Mouse (Mus musculus): ENCODE results near the gene Cgnl1. TPM values are rescaled to one million over a fixed set of nuclear protein-coding genes. Genes with fewer than 3 reads are reported as not detected.

The Cgnl1 gene
- 27.3 and 30.6 TPM in 2 replicates for polyA plus RNA-seq (2015; fragmentation: Nextera tagmentation; extraction: Ambion mirVana)

DNA sequence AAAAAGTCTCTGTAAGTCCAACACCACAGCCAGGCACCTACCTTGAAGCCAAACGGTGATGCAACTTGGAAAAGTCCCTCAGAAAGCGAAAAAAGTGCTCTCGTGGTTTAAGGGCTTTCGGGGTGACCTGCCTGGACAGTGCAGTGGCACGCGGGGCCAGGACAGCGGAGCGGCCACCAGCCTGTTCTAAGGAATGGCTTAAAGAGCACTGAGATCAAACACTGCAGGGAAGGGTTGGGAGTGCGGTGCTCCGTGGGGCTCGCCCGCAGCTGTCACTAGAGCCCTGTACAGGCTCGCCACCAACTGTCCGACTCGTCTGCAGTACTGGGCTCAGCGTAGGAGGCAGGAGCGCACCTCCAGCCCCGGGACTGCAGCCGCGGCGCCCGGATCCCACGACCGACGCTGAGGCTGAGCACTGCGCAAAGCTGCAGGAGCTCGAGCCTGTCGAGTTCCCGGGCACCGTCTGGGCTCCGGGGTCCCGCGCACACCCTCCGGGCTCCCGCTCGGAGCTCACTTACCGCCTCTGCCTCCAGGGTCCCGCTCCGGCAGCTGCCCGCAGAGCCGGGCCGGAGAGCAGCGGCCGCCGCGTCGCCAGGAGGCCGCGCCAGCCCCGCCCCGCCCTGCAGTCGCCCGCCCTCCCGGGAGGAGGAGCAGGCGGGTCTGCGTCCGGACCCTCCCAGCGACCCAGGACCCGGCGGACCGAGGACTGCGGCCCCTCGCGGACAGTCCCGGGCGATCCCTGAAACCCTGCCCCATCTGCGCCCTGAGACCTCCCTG, at the start of gene Cgnl1:
TSS of gene Cgnl1 (minus strand) at position 612 of the 777 bp plus-strand sequence.
- H3K9me3 ChIP-seq (replicated peaks): no peaks in the 10 kb centered on the region
- peaks cover 47% of the 10 kb centered on the region for H3K4me1 ChIP-seq
- peak; percentile 96 for ATAC-seq (replicated peaks; ENCODE audit: low FRiP score)
- H3K9ac ChIP-seq: peak within 1 kb of the TSS; percentile 88
- peak within 1 kb of the TSS; percentile 90 for H3K4me2 ChIP-seq
- WGBS: under 1% methylated on average over 65 of the region's 67 CpGs
- peak within 1 kb of the TSS; percentile 88 for H3K27ac ChIP-seq
- H3K36me3 ChIP-seq: no peaks in the 10 kb centered on the region; the same call in 1 of the 2 replicates
- H3K4me3 ChIP-seq (replicated peaks): peak within 1 kb of the TSS; percentile 82
- no peaks in the 10 kb centered on the region for H3K27me3 ChIP-seq

GRCm38 (mm10) chr9:71818453-71818852, 47.1 kb upstream of the Cgnl1 start:
- H3K9me3 ChIP-seq (replicated peaks): no peaks in the 10 kb centered on the region
- no peaks in the 10 kb centered on the region for H3K4me1 ChIP-seq
- no peak for ATAC-seq (replicated peaks; ENCODE audit: low FRiP score)
- no peak overlapping the region for H3K4me2 ChIP-seq
- no peak overlapping the region for H3K9ac ChIP-seq
- no peak overlapping the region for H3K4me3 ChIP-seq (replicated peaks)
- 95% methylated on average over 7 of the region's 7 CpGs for WGBS
- no peaks in the 10 kb centered on the region for H3K36me3 ChIP-seq
- H3K27me3 ChIP-seq: no peaks in the 10 kb centered on the region
- H3K27ac ChIP-seq: no peak overlapping the region

GRCm38 (mm10) chr9:71816121-71816520, 44.7 kb upstream of the Cgnl1 start:
- H3K4me3 ChIP-seq (replicated peaks): no peak overlapping the region
- H3K27ac ChIP-seq: no peak overlapping the region
- H3K9me3 ChIP-seq (replicated peaks): no peaks in the 10 kb centered on the region
- 49% methylated on average over 3 of the region's 3 CpGs for WGBS
- no peaks in the 10 kb centered on the region for H3K27me3 ChIP-seq
- ATAC-seq (replicated peaks; ENCODE audit: low FRiP score): no peak
- H3K36me3 ChIP-seq: no peaks in the 10 kb centered on the region
- H3K4me2 ChIP-seq: no peak overlapping the region
- peaks cover 19% of the 10 kb centered on the region for H3K4me1 ChIP-seq
- no peak overlapping the region for H3K9ac ChIP-seq

DNA sequence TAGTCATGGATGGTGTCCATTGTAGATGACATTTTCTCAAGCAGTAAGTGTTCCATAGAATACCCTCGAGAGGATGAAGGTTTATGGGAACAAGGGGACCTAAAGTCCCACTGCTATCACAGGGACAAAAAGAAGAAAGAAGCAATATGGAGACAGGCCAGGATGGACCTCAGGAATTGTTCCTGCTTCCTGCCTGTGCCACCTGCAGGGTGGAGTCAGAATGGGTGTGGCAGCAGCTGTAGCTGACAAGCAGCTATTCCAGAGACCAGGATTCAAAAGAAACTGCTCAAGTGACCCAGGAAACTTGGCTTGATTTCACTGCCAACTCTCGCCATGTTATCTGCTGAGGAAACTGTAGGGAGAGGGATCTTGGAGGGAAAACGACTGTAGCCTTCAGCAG, 42.2 kb upstream of the Cgnl1 start:
- Histone ChIP-seq H3K9me3 (replicated peaks) (no peaks in the 10 kb centered on the region), H3K4me2 (no peak overlapping the region), H3K4me1 (peaks cover 28% of the 10 kb centered on the region), H3K27ac (no peak overlapping the region), H3K9ac (no peak overlapping the region), H3K36me3 (no peaks in the 10 kb centered on the region), H3K4me3 (replicated peaks) (no peak overlapping the region), H3K27me3 (no peaks in the 10 kb centered on the region)
- ATAC-seq (replicated peaks; ENCODE audit: low FRiP score): no peak
- 77% methylated on average over 3 of the region's 3 CpGs for WGBS

GRCm38 (mm10) chr9:71812914-71813313, 41.5 kb upstream of the Cgnl1 start:
- Histone ChIP-seq H3K27ac (no peak overlapping the region), H3K9ac (no peak overlapping the region), H3K27me3 (no peaks in the 10 kb centered on the region), H3K4me1 (peaks cover 28% of the 10 kb centered on the region), H3K9me3 (replicated peaks) (no peaks in the 10 kb centered on the region), H3K4me3 (replicated peaks) (no peak overlapping the region), H3K4me2 (no peak overlapping the region), H3K36me3 (no peaks in the 10 kb centered on the region)
- WGBS: 68% methylated on average over 4 of the region's 4 CpGs
- no peak for ATAC-seq (replicated peaks; ENCODE audit: low FRiP score)

DNA sequence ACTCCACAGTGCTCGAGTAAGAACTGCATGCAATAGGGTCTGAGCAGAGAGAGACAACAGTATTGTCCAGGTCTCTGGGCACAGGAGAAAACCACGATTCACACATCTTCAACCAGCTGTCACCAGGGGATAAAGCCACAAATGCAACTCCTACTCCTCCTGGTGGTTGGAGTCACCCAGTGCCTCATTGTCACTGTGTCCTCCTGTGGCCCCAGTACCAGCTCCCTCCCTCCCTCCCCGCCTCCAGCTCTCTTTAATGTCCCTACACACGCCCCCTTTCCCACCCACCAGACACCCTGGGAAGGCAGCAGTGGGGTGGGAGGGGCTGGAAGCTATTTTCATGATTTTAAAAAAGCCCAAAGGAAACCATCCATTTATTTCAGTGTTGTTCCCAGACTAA, 41.0 kb upstream of the Cgnl1 start:
- WGBS: 24% methylated on average over 4 of the region's 4 CpGs
- ATAC-seq (replicated peaks; ENCODE audit: low FRiP score): no peak
- H3K9me3 ChIP-seq (replicated peaks): no peaks in the 10 kb centered on the region
- no peak overlapping the region for H3K4me3 ChIP-seq (replicated peaks)
- H3K36me3 ChIP-seq: no peaks in the 10 kb centered on the region
- no peaks in the 10 kb centered on the region for H3K27me3 ChIP-seq
- H3K27ac ChIP-seq: peak overlapping the region; percentile 74; the same call in 1 of the 2 replicates
- H3K9ac ChIP-seq: no peak overlapping the region
- H3K4me2 ChIP-seq: no peak overlapping the region
- H3K4me1 ChIP-seq: peaks cover 28% of the 10 kb centered on the region

GRCm38 (mm10) chr9:71811404-71811803, 40.0 kb upstream of the Cgnl1 start:
- Histone ChIP-seq H3K4me3 (replicated peaks) (no peak overlapping the region), H3K36me3 (no peaks in the 10 kb centered on the region), H3K4me1 (peaks cover 28% of the 10 kb centered on the region), H3K9ac (no peak overlapping the region), H3K27me3 (no peaks in the 10 kb centered on the region), H3K9me3 (replicated peaks) (no peaks in the 10 kb centered on the region), H3K27ac (peak overlapping the region; percentile 74), H3K4me2 (no peak overlapping the region)
- WGBS: 64% methylated on average over 5 of the region's 5 CpGs
- peak; percentile 61; the same call in 1 of the 2 replicates for ATAC-seq (replicated peaks; ENCODE audit: low FRiP score)

- no peak overlapping the region for H3K4me2 ChIP-seq
- no peaks in the 10 kb centered on the region for H3K36me3 ChIP-seq
- no peak for ATAC-seq (replicated peaks; ENCODE audit: low FRiP score)
- H3K9me3 ChIP-seq (replicated peaks): no peaks in the 10 kb centered on the region
- no peaks in the 10 kb centered on the region for H3K27me3 ChIP-seq
- no peak overlapping the region for H3K9ac ChIP-seq
- H3K4me3 ChIP-seq (replicated peaks): no peak overlapping the region
- H3K27ac ChIP-seq: peak overlapping the region; percentile 74
- H3K4me1 ChIP-seq: peaks cover 35% of the 10 kb centered on the region
- 80% methylated on average over 2 of the region's 2 CpGs for WGBS
Observed at GRCm38 (mm10) chr9:71810723-71811122, 39.3 kb upstream of the Cgnl1 start.

DNA sequence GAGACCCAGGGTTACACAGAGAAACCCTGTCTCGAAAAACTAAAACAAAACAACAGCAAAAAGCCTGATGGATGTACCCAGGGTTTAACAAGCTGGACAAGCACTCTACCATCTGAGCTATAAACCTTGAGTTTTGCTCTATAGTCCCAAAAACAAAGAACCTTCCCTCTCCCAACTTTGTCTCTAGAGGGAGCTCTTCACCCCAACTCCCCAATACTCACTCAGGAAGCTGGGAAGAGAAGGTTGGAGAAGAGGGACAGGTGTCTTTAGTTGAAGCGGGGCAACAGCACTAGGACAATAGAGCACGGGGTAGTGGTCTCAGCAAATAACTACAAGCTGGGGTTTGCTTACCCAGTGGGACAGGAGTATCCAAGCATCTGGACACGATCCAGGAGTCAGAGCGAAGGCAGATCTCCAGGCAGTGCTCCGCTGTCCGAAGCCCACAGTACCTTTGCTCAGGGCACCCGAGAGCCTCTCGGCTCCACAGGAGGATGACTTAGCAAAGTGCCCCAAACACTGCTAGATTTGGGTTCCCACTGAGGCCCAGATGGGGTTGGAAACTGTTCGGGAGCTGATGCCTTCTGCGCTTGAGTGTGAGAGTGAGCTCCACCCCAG, 37.3 kb upstream of the Cgnl1 start:
- H3K9me3 ChIP-seq (replicated peaks): no peaks in the 10 kb centered on the region
- H3K27me3 ChIP-seq: no peaks in the 10 kb centered on the region
- no peak overlapping the region for H3K9ac ChIP-seq
- no peak; the same call in 1 of the 2 replicates for ATAC-seq (replicated peaks; ENCODE audit: low FRiP score)
- 44% methylated on average over 11 of the region's 11 CpGs for WGBS
- peak overlapping the region; percentile 51 for H3K4me2 ChIP-seq
- peaks cover 40% of the 10 kb centered on the region for H3K4me1 ChIP-seq
- no peaks in the 10 kb centered on the region for H3K36me3 ChIP-seq
- 0 out of 2 replicates have a peak overlapping the region, but pooled peaks have one; percentile 16 for H3K4me3 ChIP-seq (replicated peaks)
- H3K27ac ChIP-seq: no peak overlapping the region

GRCm38 (mm10) chr9:71807801-71808200, 36.4 kb upstream of the Cgnl1 start:
- Histone ChIP-seq H3K36me3 (no peaks in the 10 kb centered on the region), H3K4me1 (peaks cover 42% of the 10 kb centered on the region), H3K27me3 (no peaks in the 10 kb centered on the region), H3K4me3 (replicated peaks) (no peak overlapping the region), H3K9ac (no peak overlapping the region), H3K27ac (no peak overlapping the region), H3K4me2 (no peak overlapping the region), H3K9me3 (replicated peaks) (no peaks in the 10 kb centered on the region)
- ATAC-seq (replicated peaks; ENCODE audit: low FRiP score): no peak
- 50% methylated on average over 4 of the region's 4 CpGs for WGBS

DNA sequence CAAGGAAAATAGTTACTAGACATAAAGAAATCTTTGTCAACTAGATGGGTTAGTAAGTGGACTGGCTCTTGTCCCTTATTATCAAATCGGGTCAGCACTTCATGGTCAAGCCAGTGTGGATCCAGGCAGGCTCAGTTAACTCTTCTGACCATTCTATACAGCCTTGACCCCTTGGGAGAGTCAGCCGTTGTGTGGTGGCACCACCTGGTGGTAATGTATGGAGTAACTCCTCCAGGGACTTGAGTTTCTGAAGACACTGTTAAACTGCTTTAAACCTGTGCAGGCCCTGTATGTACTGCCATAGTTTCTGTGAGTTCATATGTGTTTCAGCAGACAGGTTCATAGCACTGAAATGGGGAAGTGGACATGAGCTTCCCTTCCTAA, 35.0 kb upstream of the Cgnl1 start:
- no peak; the same call in 1 of the 2 replicates for ATAC-seq (replicated peaks; ENCODE audit: low FRiP score)
- Histone ChIP-seq H3K36me3 (no peaks in the 10 kb centered on the region), H3K9ac (no peak overlapping the region), H3K9me3 (replicated peaks) (no peaks in the 10 kb centered on the region), H3K27me3 (no peaks in the 10 kb centered on the region), H3K27ac (no peak overlapping the region), H3K4me2 (no peak overlapping the region), H3K4me3 (replicated peaks) (no peak overlapping the region), H3K4me1 (peaks cover 30% of the 10 kb centered on the region)
- WGBS: 3% methylated on average over 2 of the region's 2 CpGs

DNA sequence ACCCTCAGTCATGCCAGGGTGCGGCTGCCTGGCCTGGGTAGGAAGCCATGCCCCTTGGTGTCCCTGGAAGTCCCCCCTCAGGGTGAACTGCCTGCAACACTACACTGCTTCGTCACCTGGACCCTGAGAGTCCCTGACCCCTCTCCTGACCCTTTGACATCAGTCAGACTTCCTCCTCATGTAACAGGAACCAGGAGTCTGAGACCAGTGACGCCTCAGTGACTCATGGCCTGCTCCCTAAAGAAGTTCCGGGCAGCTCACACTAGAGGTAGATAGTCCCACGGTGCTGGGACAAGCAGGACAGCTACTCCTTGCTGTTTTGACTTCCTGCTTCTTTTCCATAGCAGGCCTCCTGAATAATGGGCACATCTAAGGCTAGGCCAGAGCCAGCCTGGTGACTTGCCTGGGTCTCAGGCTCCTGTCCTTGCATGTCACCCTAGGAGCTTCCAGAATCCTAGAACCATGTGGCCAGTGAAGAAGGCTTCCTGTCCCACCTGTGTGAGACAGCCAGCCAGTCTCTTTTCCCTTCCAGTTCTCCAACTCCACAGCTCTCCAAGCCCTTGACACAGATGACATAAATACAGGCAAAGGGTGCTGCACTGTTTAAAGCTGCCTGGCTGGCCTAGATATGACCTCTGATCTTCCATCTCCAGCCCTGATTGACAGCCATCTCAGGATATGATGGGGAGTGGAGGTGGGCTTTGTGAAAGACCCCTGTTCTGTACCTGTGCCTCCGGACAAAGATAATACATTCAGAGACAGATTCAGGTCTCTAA, 34.4 kb upstream of the Cgnl1 start:
- Histone ChIP-seq H3K9ac (no peak overlapping the region), H3K36me3 (no peaks in the 10 kb centered on the region), H3K27me3 (no peaks in the 10 kb centered on the region), H3K9me3 (replicated peaks) (no peaks in the 10 kb centered on the region), H3K4me3 (replicated peaks) (no peak overlapping the region), H3K4me1 (peaks cover 26% of the 10 kb centered on the region), H3K4me2 (no peak overlapping the region), H3K27ac (no peak overlapping the region)
- peak; percentile 13; the same call in 1 of the 2 replicates for ATAC-seq (replicated peaks; ENCODE audit: low FRiP score)
- WGBS: 38% methylated on average over 6 of the region's 6 CpGs
